Mouse (Mus musculus) T-helper 1 cell (primary cell): Measurements from ENCODE around the gene Defb45.

Source experiments
- in situ Hi-C: fragments of 300-600 bp; cut with MboI, MseI; formaldehyde crosslinking; loops from one replicate; pipeline ENCODE4 v1.15.1; 2025; ENCODE audit warnings: high pct_unique_total_duplicates

Defb45 gene

DNA sequence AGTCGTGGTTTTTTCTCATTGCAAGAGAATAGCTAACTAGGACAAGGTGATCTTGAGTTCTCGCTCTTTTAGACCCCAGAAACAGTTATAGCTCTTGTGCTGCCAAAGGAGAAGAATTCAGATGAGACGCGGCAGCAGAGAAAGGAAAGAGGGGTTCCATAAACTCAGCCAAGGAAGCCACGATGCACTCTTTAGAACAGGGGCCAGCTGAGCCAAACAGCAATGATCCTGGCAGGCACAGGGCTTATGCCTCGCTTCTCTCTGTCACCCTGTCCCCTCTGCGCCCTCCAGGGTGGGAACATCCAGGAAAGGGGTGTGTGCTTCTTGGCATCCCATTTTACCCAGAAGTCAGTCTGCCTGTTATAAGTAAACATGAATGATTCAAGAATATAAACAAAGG lies at the start of gene Defb45:
Defb45 (minus strand) TSS at position 101 of the 400 bp plus-strand sequence.
- in situ Hi-C loops: no loop called here

DNA sequence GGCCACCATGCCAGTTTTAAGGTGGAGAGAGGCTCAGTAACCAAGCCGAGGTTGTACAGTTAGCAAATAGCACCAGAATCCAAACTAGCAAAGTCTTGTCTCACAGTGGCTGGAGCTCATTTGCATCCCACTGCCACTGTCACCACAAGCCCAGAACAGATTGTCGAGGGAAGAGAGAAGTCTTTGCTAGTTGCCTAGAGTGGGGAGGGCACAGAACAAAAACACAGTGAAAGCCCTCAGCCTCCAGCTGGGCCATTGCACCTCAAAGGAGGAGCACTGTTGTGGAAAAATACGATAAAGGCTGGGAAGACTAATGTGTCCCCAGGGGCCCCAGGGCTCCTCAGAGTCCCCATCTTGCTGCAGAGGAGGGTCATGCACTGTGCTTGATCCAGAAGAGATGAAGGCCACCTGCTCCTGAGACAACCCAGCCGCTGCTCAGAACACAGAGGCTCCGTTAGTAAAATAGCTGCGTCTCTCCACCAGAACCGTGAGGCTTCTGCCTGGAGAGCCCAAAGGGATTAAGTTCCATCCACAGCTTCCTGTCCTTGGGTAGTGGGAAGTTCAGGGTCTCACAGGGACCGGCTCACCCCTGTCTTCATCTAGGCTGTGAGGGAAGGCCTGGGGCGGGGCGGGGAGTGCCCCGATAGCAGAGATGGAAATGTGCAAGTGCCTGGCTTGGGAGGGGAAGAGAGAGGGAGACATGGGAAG lies 40.4 kb upstream of the Defb45 start:
- in situ Hi-C loops: no loop called here

DNA sequence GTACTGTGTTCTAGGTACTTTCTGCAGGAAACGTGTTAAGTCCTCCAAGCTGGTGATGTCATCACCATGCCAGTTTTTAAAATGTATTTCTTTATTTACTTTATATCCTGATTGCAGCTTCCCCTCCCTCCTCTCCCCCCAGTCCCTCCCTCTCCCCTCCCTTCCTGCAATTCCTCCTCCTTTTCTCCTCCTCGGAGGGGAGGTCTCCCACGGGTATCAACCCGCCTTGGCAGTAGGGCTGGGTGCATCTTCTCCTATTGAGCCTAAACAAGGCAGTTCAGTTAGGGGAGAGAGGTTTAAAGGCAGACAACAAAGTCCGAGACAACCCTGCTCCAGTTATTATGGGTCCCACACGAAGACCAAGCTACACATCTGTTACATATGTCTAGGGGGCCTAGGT lies 39.7 kb upstream of the Defb45 start:
- in situ Hi-C loops: no loop called here

DNA sequence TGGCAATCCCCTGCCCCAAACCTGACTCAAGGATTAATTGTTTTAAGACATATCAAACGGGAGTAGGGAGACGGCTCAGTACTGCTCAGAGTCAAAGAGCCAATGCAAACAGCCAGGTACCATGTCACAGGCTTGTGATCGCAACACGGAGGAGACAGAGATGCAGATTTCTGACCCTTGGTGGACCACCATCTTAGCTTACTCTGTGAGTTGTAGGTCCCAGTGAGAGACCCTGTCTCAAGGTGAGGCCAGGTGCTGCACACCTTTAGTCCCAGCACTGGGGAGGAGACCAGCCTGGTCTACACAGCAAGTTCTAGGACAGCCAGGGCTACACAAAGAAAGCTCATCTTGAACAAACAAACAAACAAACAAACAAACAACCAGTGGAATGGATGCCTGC lies 38.2 kb upstream of the Defb45 start:
- in situ Hi-C loops: no loop called here

DNA sequence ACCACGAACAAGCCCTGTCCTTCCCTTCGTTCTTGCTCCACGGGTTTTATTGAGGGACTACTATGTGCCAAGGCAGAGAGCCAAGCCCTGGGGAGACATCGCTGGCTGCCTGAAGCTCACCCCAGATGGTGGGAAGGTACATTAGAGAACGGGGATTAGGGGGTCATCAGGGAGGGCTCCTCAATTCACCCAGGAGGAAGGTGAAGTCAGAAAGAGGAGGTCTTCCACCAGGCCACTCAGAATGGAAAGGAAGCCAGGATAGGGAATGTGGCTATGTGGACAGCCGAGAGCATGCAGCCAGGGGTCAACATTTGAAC lies 37.8 kb upstream of the Defb45 start:
- in situ Hi-C loops: no loop called here

DNA sequence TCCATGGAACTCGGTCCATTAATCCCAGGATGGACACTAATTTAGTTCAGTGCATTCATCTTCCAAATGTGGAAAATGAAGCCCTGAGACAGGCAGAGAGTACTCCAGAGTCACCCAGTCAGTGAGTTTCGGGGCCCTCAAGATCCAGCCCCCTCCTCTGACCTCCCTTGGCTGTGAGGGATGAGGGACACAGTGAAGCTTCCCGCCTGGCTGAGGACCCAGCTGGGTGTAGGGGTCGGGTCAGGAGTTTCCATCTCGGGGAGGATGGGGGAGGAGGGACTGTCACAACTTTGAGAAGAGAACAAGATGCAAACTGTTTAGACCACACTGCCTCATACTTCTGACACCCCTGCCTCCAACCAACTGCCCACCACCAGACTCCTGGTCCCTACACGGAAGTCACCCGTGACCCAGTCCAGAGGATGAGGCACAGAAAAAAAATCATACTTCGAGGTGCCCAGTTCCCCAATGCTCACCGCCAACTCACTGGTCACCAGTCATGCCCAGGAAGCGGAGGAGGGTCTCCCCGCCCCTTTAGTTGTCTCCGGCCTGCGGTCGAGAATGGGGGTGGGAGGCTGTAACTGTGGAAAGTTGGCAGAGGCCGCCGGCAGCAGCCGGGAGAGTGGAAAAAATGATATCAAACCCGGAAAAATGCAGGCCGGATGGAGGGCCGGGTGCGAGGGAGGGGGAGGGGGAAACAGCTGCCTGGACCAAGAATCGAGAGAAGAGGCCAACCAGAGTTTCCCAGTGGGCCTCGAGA lies 37.2 kb upstream of the Defb45 start:
- in situ Hi-C loops: no loop called here

DNA sequence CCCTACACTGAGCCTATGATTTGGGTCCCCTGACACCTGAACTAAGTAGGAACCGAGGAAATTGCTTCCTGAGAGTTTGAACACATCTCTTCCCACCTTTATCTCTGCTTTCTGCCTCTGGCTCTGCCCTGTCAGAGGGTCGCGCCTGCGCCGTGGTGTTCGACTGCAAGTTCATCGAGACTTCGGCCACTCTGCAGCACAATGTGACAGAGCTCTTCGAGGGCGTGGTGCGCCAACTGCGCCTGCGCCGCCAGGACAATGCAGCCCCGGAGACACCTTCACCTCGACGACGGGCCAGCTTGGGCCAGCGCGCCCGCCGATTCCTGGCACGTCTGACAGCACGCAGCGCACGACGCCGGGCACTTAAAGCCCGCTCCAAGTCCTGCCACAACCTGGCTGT lies 35.1 kb upstream of the Defb45 start:
- in situ Hi-C loops: no loop called here

DNA sequence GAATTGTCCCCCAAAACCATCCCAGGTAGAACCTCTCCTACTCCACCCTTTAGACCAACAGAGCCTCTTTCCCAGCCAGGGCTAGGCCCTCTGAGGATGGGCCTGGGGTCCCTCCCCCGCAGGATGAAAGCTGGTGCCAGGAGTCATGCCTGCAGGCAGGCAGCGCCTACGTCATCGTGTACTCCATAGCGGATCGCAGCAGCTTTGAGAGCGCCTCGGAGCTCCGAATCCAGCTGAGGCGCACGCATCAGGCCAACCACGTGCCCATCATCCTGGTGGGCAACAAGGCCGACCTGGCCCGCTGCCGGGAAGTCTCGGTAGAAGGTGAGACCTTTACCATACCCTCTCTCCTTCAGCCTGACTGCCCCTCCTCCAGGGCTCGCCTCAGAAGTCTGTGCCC lies 34.1 kb upstream of the Defb45 start:
- in situ Hi-C loops: no loop called here

DNA sequence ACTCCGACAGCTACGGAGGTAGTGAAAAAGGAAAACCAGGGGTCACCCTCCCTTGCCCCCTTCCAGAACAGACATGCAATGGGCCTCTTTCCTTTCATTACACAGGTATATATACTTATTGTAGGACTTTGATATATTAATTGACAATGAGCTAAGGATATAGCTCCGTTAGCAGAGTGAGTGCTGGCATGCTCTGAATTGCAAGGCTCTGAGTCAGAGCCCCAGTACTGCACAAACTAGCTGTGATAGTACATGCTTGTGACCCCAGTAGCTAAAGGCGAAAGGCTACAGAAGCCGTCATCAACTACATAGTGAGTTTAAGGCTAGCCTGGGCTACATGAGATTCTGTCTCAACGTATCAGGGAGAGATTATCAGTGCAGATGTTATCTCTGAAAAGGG lies 30.7 kb upstream of the Defb45 start:
- in situ Hi-C loops: no loop called here

DNA sequence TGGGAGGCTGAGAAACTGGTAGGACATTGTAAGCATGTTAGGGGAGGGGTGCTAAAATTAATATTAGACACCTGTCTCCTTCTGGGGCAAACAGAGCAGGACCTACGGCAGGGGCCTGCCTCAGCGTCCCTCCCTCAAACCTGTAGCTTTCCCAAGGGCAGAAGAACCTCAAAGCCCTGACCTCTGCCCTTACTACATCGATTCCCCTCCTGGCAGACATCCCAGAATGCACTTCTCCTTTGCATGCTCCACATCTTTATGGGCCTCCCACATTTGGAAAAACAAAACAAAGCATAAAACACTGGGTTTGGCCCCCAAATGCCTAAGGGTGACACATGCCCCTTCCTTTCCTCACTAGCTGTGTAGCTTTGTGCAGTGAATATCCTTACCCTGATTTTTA lies 30.0 kb upstream of the Defb45 start:
- in situ Hi-C loops: no loop called here

DNA sequence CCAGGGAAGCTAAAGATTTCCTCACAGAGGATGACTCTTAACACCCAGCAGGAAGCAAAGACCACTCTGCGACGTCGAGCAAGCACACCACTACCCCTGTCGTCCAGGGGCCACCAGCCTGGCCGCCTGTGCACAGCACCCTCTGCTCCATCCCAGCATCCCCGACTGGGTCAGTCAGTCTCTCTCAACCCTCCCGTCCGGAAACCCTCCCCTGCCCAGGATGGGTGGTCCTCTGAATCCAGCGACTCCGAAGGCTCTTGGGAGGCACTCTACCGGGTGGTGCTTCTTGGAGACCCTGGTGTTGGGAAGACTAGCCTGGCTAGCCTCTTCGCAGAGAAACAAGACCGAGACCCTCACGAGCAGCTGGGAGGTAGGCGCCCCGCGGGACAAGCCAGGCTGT lies 28.9 kb upstream of the Defb45 start:
- in situ Hi-C loops: no loop called here

DNA sequence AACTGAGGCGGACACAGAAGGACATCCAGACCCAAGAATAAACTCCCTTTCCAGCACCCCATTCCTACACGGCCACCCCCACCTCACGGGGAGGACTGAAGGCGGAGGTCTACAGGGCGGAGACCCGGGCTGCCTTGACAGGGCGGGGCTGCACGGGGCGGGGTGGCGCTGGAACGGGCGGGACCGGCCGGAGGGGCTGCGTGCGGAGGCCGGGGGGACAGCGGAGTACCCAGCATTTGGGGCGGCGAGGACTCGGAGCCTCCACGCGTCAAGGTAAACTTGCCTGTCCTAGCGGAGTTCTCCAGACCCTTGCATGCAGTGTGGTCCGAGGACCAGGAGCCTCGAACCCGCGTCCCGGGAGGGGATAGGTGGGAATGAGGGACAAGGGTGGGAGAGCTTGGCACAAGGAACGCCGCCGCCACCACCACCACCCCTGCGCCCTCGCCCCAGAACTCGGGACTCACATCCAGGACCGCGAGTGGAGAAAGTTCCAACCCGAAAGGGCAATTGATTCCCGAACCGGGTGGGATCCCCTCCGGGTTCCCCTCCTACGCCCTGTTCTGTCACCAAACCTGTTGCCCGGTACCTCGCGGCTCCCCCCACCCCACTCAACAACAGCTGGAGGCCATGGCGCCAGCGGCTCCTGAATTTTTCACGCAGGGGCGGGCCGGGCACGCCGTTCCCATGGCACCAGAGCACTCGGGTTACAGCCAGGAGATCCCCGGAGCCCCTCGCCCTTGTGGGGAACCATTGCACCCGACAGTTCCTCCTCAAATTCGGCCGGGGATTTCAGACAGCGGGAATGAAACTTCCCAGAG lies 27.8 kb upstream of the Defb45 start, which contains the start of gene Rem1:
Rem1 (plus strand) TSS at position 178 of the 818 bp plus-strand sequence.
- in situ Hi-C loops: no loop called here

DNA sequence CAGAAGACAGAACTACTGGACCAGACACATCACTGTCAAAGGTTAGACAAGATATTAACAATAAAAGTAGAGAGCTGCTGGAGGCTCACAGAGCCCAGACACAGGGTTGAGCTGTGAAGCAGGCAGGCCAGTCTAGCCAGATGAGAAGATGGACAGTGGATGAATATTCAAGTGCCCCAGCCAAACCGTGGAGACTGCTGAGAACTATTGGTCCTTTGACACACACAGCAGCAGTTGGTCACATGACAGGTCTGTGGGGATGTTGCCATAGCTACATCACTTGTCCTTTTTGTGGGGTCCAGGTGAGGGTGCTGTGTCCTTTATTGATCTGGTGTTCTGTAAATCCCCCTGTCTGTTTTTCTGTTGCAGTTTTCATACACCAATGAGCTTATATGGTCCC lies 26.1 kb upstream of the Defb45 start:
- in situ Hi-C loops: no loop called here

DNA sequence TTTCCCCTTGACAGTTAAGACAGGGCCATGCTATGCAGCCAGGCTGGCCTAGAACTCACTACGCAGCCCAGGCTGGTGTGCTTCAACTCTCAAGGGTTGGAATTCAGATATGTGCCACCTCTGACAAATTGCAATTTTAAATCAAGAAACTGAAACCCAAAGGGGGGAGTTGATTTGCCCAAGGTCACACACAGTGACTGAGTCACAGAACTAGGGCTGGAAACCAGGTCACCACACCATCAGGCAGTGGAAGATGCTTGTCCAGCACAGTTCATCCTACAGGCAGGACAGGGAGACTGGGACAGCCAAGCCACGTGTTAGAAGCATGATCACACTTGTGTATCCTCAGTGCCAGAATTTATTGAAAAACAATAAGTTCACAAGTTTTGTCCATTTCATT lies 25.4 kb upstream of the Defb45 start:
- in situ Hi-C loops: no loop called here

DNA sequence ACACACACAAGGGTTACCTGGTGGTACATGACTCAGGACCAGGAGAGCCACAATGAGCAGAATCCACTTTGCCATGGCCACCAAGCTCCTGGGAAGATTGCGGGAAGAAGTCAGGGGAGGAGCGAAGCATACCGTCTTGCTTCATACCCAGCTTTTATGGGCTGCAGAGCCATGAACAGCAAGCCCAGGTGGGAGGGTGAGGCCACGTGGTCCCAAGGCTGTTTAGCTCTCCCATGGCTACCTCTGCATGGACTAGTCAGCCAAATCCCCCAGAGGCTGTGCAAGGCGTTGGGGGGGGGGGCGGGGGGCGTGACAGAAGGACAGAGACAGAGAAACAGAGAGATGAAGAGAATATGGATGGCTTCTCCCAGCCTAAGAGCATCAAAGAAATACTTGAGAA lies 23.8 kb upstream of the Defb45 start, which contains the start of gene Defb25:
Defb25 (minus strand) TSS at position 101 of the 400 bp plus-strand sequence.
- in situ Hi-C loops: no loop called here

DNA sequence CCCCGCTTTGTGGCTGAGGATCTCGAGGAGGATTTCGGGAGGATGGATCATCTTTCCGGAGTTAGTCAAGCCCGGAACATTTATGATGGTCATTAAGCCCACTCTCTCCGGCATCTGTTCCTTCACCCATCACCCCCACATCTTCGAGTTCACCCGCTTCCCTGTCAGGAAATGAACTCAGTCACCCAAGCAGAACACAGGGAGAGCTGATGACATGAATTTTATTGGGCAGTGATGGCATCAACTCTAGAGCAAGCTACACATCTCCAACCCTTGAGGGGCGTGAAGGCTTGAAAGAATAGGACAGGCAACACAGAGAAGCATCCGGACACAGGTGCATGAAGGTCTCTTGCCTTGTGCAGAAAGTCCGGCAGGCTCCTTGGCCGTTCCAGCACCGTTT lies 23.0 kb upstream of the Defb45 start:
- in situ Hi-C loops: no loop called here

DNA sequence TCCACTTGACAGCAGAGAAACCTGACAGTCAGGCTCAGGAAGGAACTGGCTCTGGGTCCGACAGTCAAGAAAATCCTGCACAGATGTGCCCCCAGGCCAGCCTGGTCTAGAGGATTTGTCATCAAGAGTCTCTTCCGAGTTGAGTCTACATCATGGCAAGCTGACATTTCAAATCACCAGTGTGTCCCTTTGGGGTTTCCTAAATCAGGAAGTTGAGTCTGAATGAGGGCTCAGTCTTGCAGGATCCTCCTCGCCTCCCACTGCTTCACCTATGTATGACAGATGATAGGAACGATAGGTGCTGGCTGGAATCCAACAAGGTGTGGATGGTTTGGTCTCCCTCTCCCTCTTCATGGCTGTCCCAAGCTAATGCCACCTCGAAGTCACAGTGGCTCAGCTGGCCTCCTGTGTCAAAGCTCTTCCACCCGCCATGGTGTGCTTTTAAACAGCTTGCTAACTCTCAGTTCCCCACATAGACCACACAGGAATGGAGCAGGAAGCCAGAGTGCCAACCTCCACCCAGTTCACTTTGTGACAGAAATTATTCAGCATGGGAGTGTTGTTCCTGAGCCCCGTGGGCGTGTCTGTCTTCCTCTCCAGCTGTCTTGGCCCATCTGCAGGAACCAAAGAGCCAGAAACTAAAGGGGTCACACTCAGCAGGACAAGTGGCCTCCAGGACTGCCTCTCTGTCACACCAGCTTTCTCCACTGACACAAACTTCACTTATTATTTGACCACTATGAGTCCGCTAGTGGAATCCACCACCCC lies 21.4 kb upstream of the Defb45 start:
- in situ Hi-C loops: no loop called here

DNA sequence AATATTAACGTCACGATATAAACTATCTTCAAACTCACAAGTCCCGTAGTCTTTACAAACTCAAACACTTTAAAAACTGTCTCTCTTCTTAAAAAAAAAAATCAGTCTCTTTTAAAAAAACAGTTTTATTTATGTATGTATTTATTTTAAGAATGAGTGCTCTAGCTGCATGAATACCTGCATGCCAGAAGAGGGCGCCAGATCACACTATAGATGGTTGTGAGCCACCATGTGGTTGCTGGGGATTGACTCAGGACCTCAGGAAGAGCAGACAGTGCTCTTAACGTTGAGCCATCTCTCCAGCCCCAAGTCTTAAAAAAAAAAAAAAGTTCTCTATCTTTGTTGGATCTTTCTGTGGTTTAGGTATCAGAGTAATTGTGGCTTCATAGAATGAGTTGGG lies 18.2 kb upstream of the Defb45 start:
- in situ Hi-C loops: loop anchor here (10.0 kb wide), 1 partner anchor 47 kb away; the partner anchor contains the start of gene H13

DNA sequence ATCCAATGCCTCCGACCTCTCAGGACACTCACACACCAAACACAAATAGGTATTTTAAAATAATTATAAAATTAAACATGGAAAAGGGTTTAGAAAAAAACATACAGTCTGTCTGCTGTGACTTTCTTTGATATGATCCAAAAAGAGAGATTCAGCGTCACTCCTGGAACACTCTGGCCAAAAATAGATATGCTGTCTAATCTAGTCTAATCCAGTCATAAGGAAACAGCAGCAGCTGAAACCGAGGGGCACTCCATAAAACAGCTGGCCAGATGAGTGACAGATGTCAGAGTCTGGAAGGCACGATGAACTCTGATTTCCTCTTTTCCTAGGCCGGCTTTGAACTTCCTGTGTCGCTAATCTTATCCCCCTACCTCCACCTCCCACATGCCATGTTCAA lies 17.3 kb upstream of the Defb45 start:
- in situ Hi-C loops: loop anchor here (10.0 kb wide), 1 partner anchor 48 kb away; the partner anchor contains the start of gene H13

DNA sequence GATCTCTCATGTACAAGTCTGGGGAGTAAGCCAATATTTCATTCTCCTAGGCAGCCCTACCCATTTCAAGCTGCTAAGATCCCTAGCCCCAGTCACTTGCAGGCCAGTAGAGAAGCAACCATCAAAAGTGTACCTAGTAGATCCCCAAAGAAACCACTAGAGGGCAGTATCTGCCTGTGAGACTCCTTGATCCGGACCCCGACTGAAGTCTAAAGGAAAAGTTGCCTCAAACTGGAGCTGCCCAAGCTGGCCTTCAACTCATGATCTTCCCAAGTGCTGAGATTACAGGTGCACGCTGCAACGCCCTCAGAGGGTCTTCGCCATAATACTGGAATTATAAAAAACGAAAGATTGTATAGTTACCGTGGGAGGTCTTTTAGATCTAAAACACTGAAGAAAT lies 16.4 kb upstream of the Defb45 start:
- in situ Hi-C loops: loop anchor here (10.0 kb wide), 1 partner anchor 49 kb away; the partner anchor contains the start of gene H13

DNA sequence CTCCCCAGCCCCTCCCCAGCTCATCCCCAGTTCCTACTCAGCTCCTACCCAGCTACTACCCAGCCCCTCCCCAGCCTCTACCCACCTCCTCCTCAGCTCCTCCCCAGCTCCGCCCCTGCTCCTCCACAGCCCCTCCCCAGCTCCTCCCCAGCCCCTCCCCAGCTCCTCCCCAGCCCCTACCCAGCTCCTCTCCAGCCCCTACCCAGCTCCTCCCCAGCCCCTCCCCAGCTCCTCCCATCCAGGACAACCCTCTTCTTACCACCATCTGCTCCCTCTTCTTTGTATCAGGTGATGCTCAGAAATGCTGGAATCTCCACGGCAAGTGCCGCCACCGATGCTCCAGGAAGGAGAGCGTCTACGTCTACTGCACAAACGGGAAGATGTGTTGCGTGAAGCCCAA lies 13.0 kb upstream of the Defb45 start:
- in situ Hi-C loops: loop anchor here (10.0 kb wide), 1 partner anchor 53 kb away; the partner anchor contains the start of gene H13
